Mouse (Mus musculus): ENCODE data around the gene Tstd1. TPM values are rescaled to one million over a fixed set of nuclear protein-coding genes. Genes with fewer than 3 reads are reported as not detected.

Tstd1 gene
- under 1 TPM; 0.78 to 0.98 TPM for total RNA-seq (2021)
- long read RNA-seq, experiment 1: 0 reads
- long read RNA-seq, experiment 2: 0 reads

GRCm38 (mm10) chr1:171418660-171419059 lies at the start of gene Tstd1:
Tstd1 (plus strand) TSS chr1:171418872.
- intact Hi-C loops (cut with DNase I; ENCODE audit: low total_unique reads): no loop called here
- DNase-seq: no peak

DNA sequence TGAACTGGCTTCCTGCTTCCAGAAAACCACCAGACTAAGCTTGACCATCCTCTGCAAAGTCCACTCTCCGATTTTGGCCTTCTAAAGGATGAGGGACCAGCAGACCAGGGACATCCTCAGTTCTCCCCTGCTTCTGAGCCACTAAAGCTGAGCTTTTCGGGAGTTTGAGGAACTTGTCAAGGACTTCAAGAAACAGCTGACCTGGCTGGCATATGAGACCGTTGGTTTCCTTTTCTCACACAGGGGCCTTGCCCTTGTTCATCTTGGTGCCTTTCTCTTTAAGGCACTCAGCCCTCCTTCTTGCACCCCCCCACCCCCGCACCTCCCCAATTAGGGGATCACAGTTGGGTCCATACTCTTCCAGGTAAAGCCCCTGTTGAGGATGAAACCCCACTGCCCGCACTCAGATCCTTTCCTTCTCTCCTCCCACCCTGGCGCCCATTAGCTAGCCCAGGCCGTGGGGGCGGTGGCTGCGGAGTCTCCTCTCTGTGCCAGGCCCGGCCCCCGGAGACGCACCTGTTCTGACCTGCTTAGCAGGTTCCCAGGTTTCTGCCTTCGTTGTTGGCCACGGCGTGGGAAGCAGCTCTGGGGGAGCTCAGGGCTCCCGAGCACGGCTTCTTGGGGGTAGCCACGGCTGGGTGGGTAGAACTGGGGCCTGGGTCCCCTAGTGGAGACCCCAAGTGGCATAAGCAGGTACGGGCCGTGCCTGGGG lies 48.7 kb upstream of the Tstd1 start, which contains the start of gene Nectin4:
Nectin4 (plus strand) TSS at position 255 of the 712 bp plus-strand sequence.
- intact Hi-C loops (cut with DNase I; ENCODE audit: low total_unique reads): no loop called here
- DNase-seq: no peak

- no peak for DNase-seq
- intact Hi-C loops (cut with DNase I; ENCODE audit: low total_unique reads): no loop called here
Measured at GRCm38 (mm10) chr1:171372880-171373279, 45.8 kb upstream of the Tstd1 start.

DNA sequence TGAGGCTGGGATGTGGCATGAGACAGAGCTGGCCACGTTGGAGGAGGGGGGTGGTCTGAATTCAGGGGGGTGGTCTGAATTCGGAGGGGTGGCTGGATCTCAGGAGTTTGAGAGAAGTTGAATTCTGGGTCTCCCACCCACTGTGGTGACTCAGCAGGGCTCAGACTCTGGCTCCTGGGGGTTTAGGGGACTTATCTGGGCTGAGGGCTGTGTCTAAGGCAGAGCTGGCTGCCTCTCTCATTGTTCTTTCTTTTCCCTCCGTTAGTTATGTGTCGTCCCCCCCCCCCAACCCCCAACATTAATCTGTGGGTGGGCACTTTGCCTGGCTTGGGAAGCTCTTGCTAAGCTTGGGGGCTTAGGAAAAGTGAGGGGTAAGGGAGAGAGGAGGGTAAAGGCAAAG lies 44.7 kb upstream of the Tstd1 start:
- intact Hi-C loops (cut with DNase I; ENCODE audit: low total_unique reads): no loop called here
- DNase-seq: no peak

- intact Hi-C loops (cut with DNase I; ENCODE audit: low total_unique reads): no loop called here
- no peak for DNase-seq
Measured at GRCm38 (mm10) chr1:171375646-171376097, 43.0 kb upstream of the Tstd1 start.

DNA sequence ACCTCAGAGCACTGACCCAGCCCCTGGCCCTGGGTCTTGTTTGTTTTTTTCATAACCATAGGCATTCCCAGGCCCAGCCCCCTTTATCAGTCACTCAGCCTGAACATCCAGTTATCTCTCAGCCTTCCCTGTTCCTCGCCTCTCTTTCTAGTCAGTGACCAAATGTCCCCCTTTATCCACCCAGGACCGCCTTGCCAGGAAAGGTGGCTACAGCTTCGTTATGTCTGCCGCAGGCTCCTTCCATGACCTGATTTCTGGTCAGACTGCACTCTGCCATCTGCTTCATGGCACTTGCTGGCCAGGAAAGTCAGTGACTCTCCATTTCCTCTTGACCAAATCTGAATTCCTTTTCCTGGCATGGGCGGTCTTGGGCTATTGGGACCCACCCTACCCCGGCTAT lies 40.4 kb upstream of the Tstd1 start:
- intact Hi-C loops (cut with DNase I; ENCODE audit: low total_unique reads): no loop called here
- no peak for DNase-seq

- intact Hi-C loops (cut with DNase I; ENCODE audit: low total_unique reads): loop anchor here (10.0 kb wide), 1 partner anchor 185 kb away; no protein-coding TSS in a partner anchor
- DNase-seq: peak; percentile 78
Measured at GRCm38 (mm10) chr1:171379935-171380599, 38.6 kb upstream of the Tstd1 start.

- intact Hi-C loops (cut with DNase I; ENCODE audit: low total_unique reads): loop anchor here (10.0 kb wide), 1 partner anchor 183 kb away; no protein-coding TSS in a partner anchor
- DNase-seq: no peak
Measured at GRCm38 (mm10) chr1:171382096-171382620, 36.5 kb upstream of the Tstd1 start.

- intact Hi-C loops (cut with DNase I; ENCODE audit: low total_unique reads): loop anchor here (10.0 kb wide), 1 partner anchor 180 kb away; no protein-coding TSS in a partner anchor
- DNase-seq: no peak
Measured at GRCm38 (mm10) chr1:171384361-171384760, 34.3 kb upstream of the Tstd1 start.

GRCm38 (mm10) chr1:171385171-171385570 lies 33.5 kb upstream of the Tstd1 start:
- no peak for DNase-seq
- intact Hi-C loops (cut with DNase I; ENCODE audit: low total_unique reads): loop anchor here (10.0 kb wide), 1 partner anchor 180 kb away; no protein-coding TSS in a partner anchor

- intact Hi-C loops (cut with DNase I; ENCODE audit: low total_unique reads): loop anchor here (10.0 kb wide), 1 partner anchor 178 kb away; no protein-coding TSS in a partner anchor
- no peak for DNase-seq
Measured at GRCm38 (mm10) chr1:171387099-171387498, 31.6 kb upstream of the Tstd1 start.

DNA sequence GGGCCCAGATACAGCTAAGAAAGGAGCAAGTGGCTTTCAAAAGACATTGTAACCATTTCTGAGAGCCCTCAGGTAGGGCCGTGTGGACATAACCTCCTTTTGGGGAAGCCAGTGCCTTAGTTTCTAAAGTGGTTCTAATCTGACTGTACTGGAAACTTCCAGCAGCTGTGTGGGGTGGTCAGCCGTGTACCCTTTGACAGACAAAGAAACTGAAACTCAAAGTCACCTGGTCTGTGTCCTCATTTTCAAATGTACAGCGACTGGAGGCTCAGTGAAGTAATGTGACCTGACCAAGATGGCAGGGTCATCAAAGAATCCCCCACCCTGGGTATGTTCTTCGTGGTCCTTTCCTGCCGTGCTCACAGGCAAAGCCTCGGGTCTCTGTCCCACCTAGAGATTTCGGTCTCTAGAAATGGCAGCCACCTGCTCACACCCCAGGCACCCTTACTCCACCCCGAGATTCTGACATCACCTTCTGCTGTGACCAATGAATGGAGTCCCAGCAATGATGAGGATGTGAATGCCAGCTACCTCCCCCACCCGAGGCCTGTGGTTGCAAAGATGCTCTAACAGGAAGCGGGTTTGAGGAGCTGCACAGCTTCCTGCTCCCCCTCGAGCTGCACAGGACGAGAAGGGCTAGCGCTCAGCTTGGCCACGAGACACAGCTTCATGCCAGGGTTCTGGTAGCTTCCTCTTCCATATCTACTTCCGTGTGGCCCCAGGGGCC lies 30.1 kb upstream of the Tstd1 start, which contains the start of gene Arhgap30:
Arhgap30 (plus strand) TSS at position 579 of the 727 bp plus-strand sequence.
- DNase-seq: peak; percentile 27
- intact Hi-C loops (cut with DNase I; ENCODE audit: low total_unique reads): loop anchor here (10.0 kb wide), 1 partner anchor 176 kb away; no protein-coding TSS in a partner anchor

DNA sequence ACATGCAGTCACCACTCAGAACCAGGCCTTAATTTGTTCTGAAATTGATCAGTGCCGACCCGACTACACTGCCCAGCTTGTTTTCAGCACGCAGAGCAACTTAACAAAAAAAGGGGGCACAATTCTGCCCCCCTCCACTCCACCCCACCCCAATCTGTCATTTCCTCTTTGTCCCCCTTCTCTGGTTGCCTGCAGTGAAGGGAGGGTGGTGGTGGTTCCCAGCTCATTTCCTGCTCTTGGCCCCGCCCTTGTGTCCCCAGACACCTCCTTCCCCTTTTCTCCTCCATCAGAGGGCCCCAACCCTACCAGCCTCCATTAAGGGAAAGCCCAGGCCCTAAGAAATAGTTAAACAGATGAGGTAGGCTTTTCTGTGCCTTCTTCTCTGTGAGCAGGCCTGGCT lies 28.6 kb upstream of the Tstd1 start:
- intact Hi-C loops (cut with DNase I; ENCODE audit: low total_unique reads): no loop called here
- no peak for DNase-seq

- DNase-seq: no peak
- intact Hi-C loops (cut with DNase I; ENCODE audit: low total_unique reads): no loop called here
Measured at GRCm38 (mm10) chr1:171401821-171402220, 16.9 kb upstream of the Tstd1 start.

GRCm38 (mm10) chr1:171402991-171403390 lies 15.7 kb upstream of the Tstd1 start:
- intact Hi-C loops (cut with DNase I; ENCODE audit: low total_unique reads): no loop called here
- no peak for DNase-seq

DNA sequence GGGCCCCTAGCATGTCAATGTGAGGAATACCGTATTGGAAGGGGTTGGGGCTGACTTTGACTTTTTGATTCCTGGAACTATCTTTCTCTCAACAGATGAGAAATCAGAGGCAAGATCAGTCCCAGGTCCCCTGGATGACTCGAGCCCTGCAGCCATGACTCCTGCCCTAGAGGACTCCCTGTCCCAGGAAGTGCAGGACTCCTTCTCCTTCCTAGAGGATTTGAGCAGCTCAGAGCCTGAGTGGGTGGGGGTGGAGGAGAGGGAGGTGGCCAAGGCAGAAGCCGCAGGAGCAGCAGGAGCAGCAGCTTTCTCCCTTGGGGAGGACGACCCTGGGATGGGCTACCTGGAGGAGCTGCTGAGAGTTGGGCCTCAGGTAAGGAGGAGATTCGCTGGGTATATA lies 11.4 kb upstream of the Tstd1 start:
- intact Hi-C loops (cut with DNase I; ENCODE audit: low total_unique reads): no loop called here
- DNase-seq: no peak

- intact Hi-C loops (cut with DNase I; ENCODE audit: low total_unique reads): no loop called here
- no peak for DNase-seq
Measured at GRCm38 (mm10) chr1:171410231-171410630, 8.4 kb upstream of the Tstd1 start.

GRCm38 (mm10) chr1:171410947-171411484 lies 7.7 kb upstream of the Tstd1 start, which contains the start of gene Usf1:
Usf1 (plus strand) TSS chr1:171411313.
- peak; percentile 95 for DNase-seq
- intact Hi-C loops (cut with DNase I; ENCODE audit: low total_unique reads): no loop called here

DNA sequence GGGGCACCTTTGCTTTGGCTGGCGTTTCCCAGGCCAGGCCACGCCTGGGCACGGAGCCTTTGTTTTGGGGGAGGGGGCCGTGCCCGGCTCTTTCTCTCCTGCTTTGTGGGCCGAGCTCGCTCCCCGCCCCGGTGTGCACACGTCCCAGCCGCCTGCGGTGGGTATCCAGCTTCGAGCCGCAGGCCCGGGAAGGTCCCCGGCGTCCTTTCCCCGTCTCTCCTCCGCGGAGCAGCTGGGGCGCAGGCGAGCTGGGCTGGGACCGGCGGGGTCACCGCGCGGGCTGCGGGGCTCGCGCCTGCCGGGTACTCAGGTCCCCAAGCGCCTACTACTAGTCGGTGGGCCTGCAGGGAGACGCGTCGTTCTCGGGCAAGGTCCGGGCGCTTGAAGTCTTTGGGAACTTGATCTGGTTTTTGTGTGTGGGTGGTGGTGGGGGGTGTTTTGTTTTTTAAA lies 7.2 kb upstream of the Tstd1 start:
- intact Hi-C loops (cut with DNase I; ENCODE audit: low total_unique reads): no loop called here
- DNase-seq: no peak
